ENCODE assay signal across 15 mouse cellular contexts in the genomic region with DNA sequence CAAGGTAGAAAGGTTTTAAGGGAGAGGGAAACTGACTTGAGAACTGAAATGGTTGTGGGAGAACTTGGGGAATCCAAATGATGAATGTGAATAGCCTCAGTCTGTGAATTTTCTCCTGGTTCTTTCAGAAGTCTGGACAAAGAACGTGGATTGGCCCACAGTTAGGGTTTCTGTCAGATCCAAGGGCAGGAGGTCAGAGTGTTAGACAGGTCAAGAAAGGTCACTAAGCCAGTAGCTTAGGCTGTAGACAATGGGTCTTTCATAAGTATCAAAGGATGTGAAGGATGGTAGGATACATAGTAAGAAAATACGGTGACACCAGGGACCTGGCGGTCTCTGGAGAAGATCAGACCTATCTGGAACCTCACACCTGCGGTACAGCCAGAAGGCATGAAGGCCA. TPM values are rescaled to one million over a fixed set of nuclear protein-coding genes. Genes with fewer than 3 reads are reported as not detected.
A peak's percentile ranks its signal among the peaks of the same experiment; 100 is the strongest.
DNase-seq lines count a peak whose midpoint lies in the region; ATAC-seq lines count a peak whose summit lies in the region.
"Had no signal": no experiment of that assay in that cellular context is flagged by ENCODE, and none has a peak within 500 bp of the region (broad histone marks: within the 10 kb centered on the region; RNA-seq: fewer than 3 reads in every experiment).

No protein-coding gene starts in this region.

- no peak overlapping the region for H3K9ac ChIP-seq in heart, embryonic 16.5 days (ENCODE audit: low read length)
- H3K9ac ChIP-seq in heart, embryonic 12.5 days, result no peak overlapping the region
- no peak overlapping the region for H3K9ac ChIP-seq in limb, embryonic 12.5 days (replicated peaks)
- no peak overlapping the region for H3K9ac ChIP-seq in midbrain, embryonic 14.5 days (replicated peaks; ENCODE audit: low read length)
- H3K9ac ChIP-seq: liver, embryonic 15.5 days; midbrain, embryonic 12.5 days had no signal

- peaks cover 21% of the 10 kb centered on the region for H3K4me1 ChIP-seq in heart, embryonic 16.5 days (ENCODE audit: control insufficient read depth, insufficient read depth, low read length)
- H3K4me1 ChIP-seq in heart, embryonic 12.5 days (replicated peaks), result peaks cover 30% of the 10 kb centered on the region
- peaks cover 22% of the 10 kb centered on the region for H3K4me1 ChIP-seq in limb, embryonic 12.5 days (replicated peaks)
- peaks cover 23% of the 10 kb centered on the region for H3K4me1 ChIP-seq in limb, embryonic 10.5 days
- H3K4me1 ChIP-seq in midbrain, embryonic 14.5 days (ENCODE audit: control insufficient read depth, insufficient read depth, low read length), result peaks cover 16% of the 10 kb centered on the region

- H3K4me2 ChIP-seq in heart, embryonic 16.5 days (ENCODE audit: low read depth, low read length), result no peak overlapping the region
- H3K4me2 ChIP-seq in heart, embryonic 12.5 days, result no peak overlapping the region
- H3K4me2 ChIP-seq in limb, embryonic 12.5 days, result no peak overlapping the region
- H3K4me2 ChIP-seq in midbrain, embryonic 14.5 days (ENCODE audit: low read length), result no peak overlapping the region
- H3K4me2 ChIP-seq: liver, embryonic 15.5 days had no signal

- H3K9me3 ChIP-seq in heart, embryonic 16.5 days (replicated peaks; ENCODE audit: control insufficient read depth, low read length), result no peaks in the 10 kb centered on the region
- no peaks in the 10 kb centered on the region for H3K9me3 ChIP-seq in heart, embryonic 12.5 days (replicated peaks)
- H3K9me3 ChIP-seq in limb, embryonic 12.5 days, result no peaks in the 10 kb centered on the region
- no peaks in the 10 kb centered on the region for H3K9me3 ChIP-seq in limb, embryonic 10.5 days (replicated peaks)
- no peaks in the 10 kb centered on the region for H3K9me3 ChIP-seq in midbrain, embryonic 14.5 days (ENCODE audit: control insufficient read depth, low read length)
- H3K9me3 ChIP-seq: liver, embryonic 15.5 days; midbrain, embryonic 12.5 days had no signal

- no peak for ATAC-seq in heart, embryonic 16.5 days (replicated peaks; ENCODE audit: extremely low read depth, insufficient read depth, low FRiP score)
- no peak for ATAC-seq in heart, embryonic 12.5 days (ENCODE audit: insufficient number of reproducible peaks, low FRiP score)
- no peak for ATAC-seq in limb, embryonic 12.5 days (ENCODE audit: insufficient number of reproducible peaks, insufficient read depth, low FRiP score, low TSS enrichment, low read depth)
- ATAC-seq in midbrain, embryonic 14.5 days (ENCODE audit: low FRiP score, low TSS enrichment), result no peak

- no peaks in the 10 kb centered on the region for H3K27me3 ChIP-seq in heart, embryonic 16.5 days (ENCODE audit: control insufficient read depth, insufficient read depth, low read length)
- no peaks in the 10 kb centered on the region for H3K27me3 ChIP-seq in heart, embryonic 12.5 days (replicated peaks)
- no peaks in the 10 kb centered on the region for H3K27me3 ChIP-seq in limb, embryonic 12.5 days
- no peaks in the 10 kb centered on the region for H3K27me3 ChIP-seq in limb, embryonic 10.5 days (ENCODE audit: low read depth, poor library complexity, severe bottlenecking)
- no peaks in the 10 kb centered on the region for H3K27me3 ChIP-seq in midbrain, embryonic 14.5 days (ENCODE audit: control insufficient read depth, insufficient read depth, low read length)
- H3K27me3 ChIP-seq: midbrain, embryonic 12.5 days had no signal

- no peaks in the 10 kb centered on the region for H3K36me3 ChIP-seq in heart, embryonic 16.5 days (ENCODE audit: control insufficient read depth, insufficient read depth)
- H3K36me3 ChIP-seq in heart, embryonic 12.5 days, result no peaks in the 10 kb centered on the region
- no peaks in the 10 kb centered on the region for H3K36me3 ChIP-seq in limb, embryonic 12.5 days
- no peaks in the 10 kb centered on the region for H3K36me3 ChIP-seq in limb, embryonic 10.5 days
- H3K36me3 ChIP-seq in midbrain, embryonic 14.5 days (ENCODE audit: control insufficient read depth, insufficient read depth, low read length), result no peaks in the 10 kb centered on the region
- H3K36me3 ChIP-seq: liver, embryonic 15.5 days; midbrain, embryonic 12.5 days had no signal

- DNase-seq in cerebellum, adult 9-11 months, result peak; percentile 46
- DNase-seq in cerebellum, adult 8-10 months, result no peak
- DNase-seq in limb, embryonic 10.5 days (ENCODE audit: low spot score), result no peak
- DNase-seq in midbrain, embryonic 14.5 days, result no peak
- no peak for DNase-seq in right cerebral cortex, postnatal 25 days
- DNase-seq: adrenal gland, adult 8-10 months; lung, postnatal 14 days; right cerebral cortex, postnatal 14 days; thymus, adult 2 months had no signal

- H3K4me3 ChIP-seq in heart, embryonic 16.5 days (ENCODE audit: low read length), result no peak overlapping the region
- no peak overlapping the region for H3K4me3 ChIP-seq in heart, embryonic 12.5 days
- H3K4me3 ChIP-seq in limb, embryonic 12.5 days (replicated peaks), result no peak overlapping the region
- H3K4me3 ChIP-seq in limb, embryonic 10.5 days, result no peak overlapping the region
- no peak overlapping the region for H3K4me3 ChIP-seq in midbrain, embryonic 14.5 days (replicated peaks; ENCODE audit: low read depth, low read length)
- H3K4me3 ChIP-seq: liver, embryonic 15.5 days; midbrain, embryonic 12.5 days had no signal

- 0 out of 2 replicates have a peak overlapping the region, but pooled peaks have one; percentile 7 for H3K27ac ChIP-seq in heart, embryonic 16.5 days (ENCODE audit: low read length)
- H3K27ac ChIP-seq in heart, embryonic 12.5 days (ENCODE audit: poor library complexity, severe bottlenecking), result no peak overlapping the region
- H3K27ac ChIP-seq in limb, embryonic 12.5 days, result peak overlapping the region; percentile 35; the same call in 1 of the 2 replicates
- no peak overlapping the region for H3K27ac ChIP-seq in limb, embryonic 10.5 days
- peak overlapping the region; percentile 83 for H3K27ac ChIP-seq in midbrain, embryonic 14.5 days (replicated peaks; ENCODE audit: low read depth, low read length)
- H3K27ac ChIP-seq: liver, embryonic 15.5 days had no signal

- 68% methylated on average over 4 of the region's 4 CpGs for WGBS in heart, embryonic 16.5 days
- WGBS in heart, embryonic 12.5 days, result 72% methylated on average over 4 of the region's 4 CpGs
- 80% methylated on average over 4 of the region's 4 CpGs for WGBS in limb, embryonic 12.5 days
- WGBS in limb, embryonic 10.5 days, result 77% methylated on average over 4 of the region's 4 CpGs
- WGBS in midbrain, embryonic 14.5 days, result 57% methylated on average over 4 of the region's 4 CpGs

RNA-seq across cellular contexts. Expression of a gene that starts 39.7 kb away (rescaled TPM):
- polyA plus RNA-seq in heart, embryonic 16.5 days (2015; fragmentation: Nextera tagmentation; extraction: Ambion mirVana), result 291 and 311 TPM in 2 replicates
- polyA plus RNA-seq in heart, embryonic 12.5 days (2016; fragmentation: Nextera tagmentation; extraction: Ambion mirVana), result 349 and 357 TPM in 2 replicates
- 834 and 852 TPM in 2 replicates for polyA plus RNA-seq in limb, embryonic 12.5 days (2016; fragmentation: Nextera tagmentation; extraction: Ambion mirVana)
- 882 and 949 TPM in 2 replicates for polyA plus RNA-seq in limb, embryonic 10.5 days (2016; fragmentation: Nextera tagmentation; extraction: Ambion mirVana)
- 459 and 531 TPM in 2 replicates for polyA plus RNA-seq in midbrain, embryonic 14.5 days (2014; fragmentation: Nextera tagmentation; extraction: Ambion mirVana)

RNA-seq across cellular contexts. Expression of a gene that starts 39.8 kb away (rescaled TPM):
- polyA plus RNA-seq in heart, embryonic 16.5 days (2015; fragmentation: Nextera tagmentation; extraction: Ambion mirVana), result 0.25 TPM in 1 of 2 replicates, not detected in the other
- polyA plus RNA-seq in heart, embryonic 12.5 days (2016; fragmentation: Nextera tagmentation; extraction: Ambion mirVana), result 0.06 and 0.15 TPM in 2 replicates
- not detected in 2 replicates for polyA plus RNA-seq in limb, embryonic 12.5 days (2016; fragmentation: Nextera tagmentation; extraction: Ambion mirVana)
- 0.09 and 0.24 TPM in 2 replicates for polyA plus RNA-seq in limb, embryonic 10.5 days (2016; fragmentation: Nextera tagmentation; extraction: Ambion mirVana)
- polyA plus RNA-seq in midbrain, embryonic 14.5 days (2014; fragmentation: Nextera tagmentation; extraction: Ambion mirVana), result 0.11 TPM in 1 of 2 replicates, not detected in the other
- polyA plus RNA-seq: kidney, embryonic 16.5 days; liver, embryonic 15.5 days; thymus, adult 2 months had no signal

RNA-seq across cellular contexts. Expression of a gene that starts 40.2 kb away (rescaled TPM):
- polyA plus RNA-seq in heart, embryonic 16.5 days (2015; fragmentation: Nextera tagmentation; extraction: Ambion mirVana), result 14.5 and 14.7 TPM in 2 replicates
- 10.0 TPM in 2 replicates for polyA plus RNA-seq in heart, embryonic 12.5 days (2016; fragmentation: Nextera tagmentation; extraction: Ambion mirVana)
- 14.9 and 15.3 TPM in 2 replicates for polyA plus RNA-seq in limb, embryonic 12.5 days (2016; fragmentation: Nextera tagmentation; extraction: Ambion mirVana)
- polyA plus RNA-seq in limb, embryonic 10.5 days (2016; fragmentation: Nextera tagmentation; extraction: Ambion mirVana), result 11.5 and 12.8 TPM in 2 replicates
- polyA plus RNA-seq in midbrain, embryonic 14.5 days (2014; fragmentation: Nextera tagmentation; extraction: Ambion mirVana), result 0.63 and 1.6 TPM in 2 replicates

RNA-seq across cellular contexts. Expression of a gene that starts 56.8 kb away (rescaled TPM):
- 26.3 and 26.8 TPM in 2 replicates for polyA plus RNA-seq in heart, embryonic 16.5 days (2015; fragmentation: Nextera tagmentation; extraction: Ambion mirVana)
- 25.8 and 27.4 TPM in 2 replicates for polyA plus RNA-seq in heart, embryonic 12.5 days (2016; fragmentation: Nextera tagmentation; extraction: Ambion mirVana)
- 36.2 and 41.1 TPM in 2 replicates for polyA plus RNA-seq in limb, embryonic 12.5 days (2016; fragmentation: Nextera tagmentation; extraction: Ambion mirVana)
- 52.2 and 56.9 TPM in 2 replicates for polyA plus RNA-seq in limb, embryonic 10.5 days (2016; fragmentation: Nextera tagmentation; extraction: Ambion mirVana)
- 19.4 and 20.8 TPM in 2 replicates for polyA plus RNA-seq in midbrain, embryonic 14.5 days (2014; fragmentation: Nextera tagmentation; extraction: Ambion mirVana)

Comparison
In these comparisons a context has a peak if more than half of its experiments do, and no peak if none do; other contexts are left out.
1. H3K27ac ChIP-seq: peak in heart, embryonic 16.5 days (single experiment), limb, embryonic 12.5 days (single experiment) and midbrain, embryonic 14.5 days (single experiment); none in heart, embryonic 12.5 days (single experiment) and limb, embryonic 10.5 days (single experiment).